Mouse (Mus musculus) frontal cortex, postnatal 36 days (tissue): ENCODE results near the gene Gmpr2.
A peak's percentile ranks its signal among the peaks of the same experiment; 100 is the strongest.

ENCODE experiments used
- DNase-seq, 2 experiments: peaks; one replicate each; pipeline ENCODE4 v3.0.0; 2022; ENCODE audit warnings: low spot score in 2 of 2

Gene Gmpr2

GRCm38 (mm10) chr14:55671833-55672740 lies at the start of gene Gmpr2, which contains the start of gene Nedd8:
Gene Gmpr2, plus strand, starts transcription at chr14:55671941.
Gene Nedd8, minus strand, starts transcription at chr14:55672124.
- DNase-seq: peak; percentile 96 to 97

GRCm38 (mm10) chr14:55628077-55628827 lies 43.5 kb upstream of the Gmpr2 start:
- DNase-seq: no peak

- DNase-seq: peak in 1 of 2 experiments; percentile 37
These were observed 42.4 kb upstream of the Gmpr2 start for GRCm38 (mm10) chr14:55629312-55629711.

- no peak for DNase-seq
These were observed 36.7 kb upstream of the Gmpr2 start for GRCm38 (mm10) chr14:55634874-55635522.

GRCm38 (mm10) chr14:55635523-55636007 lies 36.2 kb upstream of the Gmpr2 start, which contains the start of gene Ipo4:
Gene Ipo4, minus strand, starts transcription at chr14:55635957.
- DNase-seq: peak; percentile 87 to 89

GRCm38 (mm10) chr14:55637795-55638194 lies 33.9 kb upstream of the Gmpr2 start, which contains the start of gene Gm49378:
Gene Gm49378, minus strand, starts transcription at chr14:55637895.
- no peak for DNase-seq

- DNase-seq: no peak
These were observed 30.9 kb upstream of the Gmpr2 start for GRCm38 (mm10) chr14:55640816-55641215.

GRCm38 (mm10) chr14:55641291-55641690 lies 30.4 kb upstream of the Gmpr2 start:
- DNase-seq: no peak

GRCm38 (mm10) chr14:55642679-55643059 lies 29.1 kb upstream of the Gmpr2 start:
- DNase-seq: no peak

- peak; percentile 91 for DNase-seq
These were observed 28.5 kb upstream of the Gmpr2 start, which contains the start of gene Tm9sf1 for GRCm38 (mm10) chr14:55643060-55643907. Gene Tm9sf1, minus strand, starts transcription at chr14:55643806.

GRCm38 (mm10) chr14:55644261-55644888 lies 27.4 kb upstream of the Gmpr2 start:
- no peak for DNase-seq

- no peak for DNase-seq
These were observed 21.9 kb upstream of the Gmpr2 start, which contains the start of gene Tssk4 for GRCm38 (mm10) chr14:55649884-55650283. Gene Tssk4, plus strand, starts transcription at chr14:55650184.

- DNase-seq: no peak
These were observed 20.2 kb upstream of the Gmpr2 start for GRCm38 (mm10) chr14:55651528-55651927.

GRCm38 (mm10) chr14:55656935-55657334 lies 14.8 kb upstream of the Gmpr2 start:
- no peak for DNase-seq

GRCm38 (mm10) chr14:55658011-55658410 lies 13.7 kb upstream of the Gmpr2 start:
- no peak for DNase-seq

- peak; percentile 81 to 86 for DNase-seq
These were observed 11.7 kb upstream of the Gmpr2 start, which contains the start of gene Mdp1 for GRCm38 (mm10) chr14:55659960-55660573. Gene Mdp1, minus strand, starts transcription at chr14:55660508.

- DNase-seq: no peak
These were observed 11.1 kb upstream of the Gmpr2 start for GRCm38 (mm10) chr14:55660636-55661035.

- no peak for DNase-seq
These were observed 282 bp upstream of the Gmpr2 start for GRCm38 (mm10) chr14:55671486-55671832.

- no peak for DNase-seq
These were observed 960 bp downstream of the Gmpr2 start for GRCm38 (mm10) chr14:55672741-55673060.

- no peak for DNase-seq
These were observed 5.9 kb downstream of the Gmpr2 start for GRCm38 (mm10) chr14:55677615-55678014.
